22 mouse cellular contexts compared by ENCODE assay signal in the genomic region with DNA sequence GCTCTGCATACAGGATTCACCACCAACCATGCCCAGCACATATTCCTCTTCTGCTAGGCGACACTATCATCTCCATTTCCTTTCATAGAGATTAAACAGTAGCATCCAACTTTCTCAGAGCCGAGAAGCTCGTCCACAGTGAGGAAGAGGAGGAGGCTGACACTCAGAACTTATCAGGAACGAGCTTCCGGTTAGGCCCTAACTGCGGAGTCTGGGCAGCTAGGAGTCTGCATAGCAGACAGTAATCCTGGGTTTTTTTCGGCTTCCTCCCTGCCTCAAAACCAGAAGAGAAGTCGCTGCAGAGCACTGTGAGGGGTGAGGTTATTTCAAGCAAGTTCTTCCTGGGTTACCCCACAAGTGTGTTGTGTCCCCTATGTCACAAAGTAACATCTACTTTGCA. TPM values are rescaled to one million over a fixed set of nuclear protein-coding genes. Genes with fewer than 3 reads are reported as not detected.
A peak's percentile ranks its signal among the peaks of the same experiment; 100 is the strongest.
DNase-seq lines count a peak whose midpoint lies in the region; ATAC-seq and TF ChIP-seq lines count a peak whose summit lies in the region.
"Had no signal": no experiment of that assay in that cellular context is flagged by ENCODE, and none has a peak within 500 bp of the region (broad histone marks: within the 10 kb centered on the region; RNA-seq: fewer than 3 reads in every experiment).

No protein-coding gene starts in this region.

- TF ChIP-seq POLR2A in liver, adult 2 months (IDR thresholded peaks at IDR 0.05; ENCODE audit: extremely low read depth, insufficient read depth, low read length) = no peak
- no peak for TF ChIP-seq POLR2A in cortical plate, adult 2 months (IDR thresholded peaks at IDR 0.05; ENCODE audit: extremely low read depth, insufficient read depth, low read length)
- TF ChIP-seq POLR2A in cerebellum, adult 2 months (IDR thresholded peaks at IDR 0.05; ENCODE audit: borderline replicate concordance, insufficient read depth, low read length) = no peak

- peak overlapping the region; percentile 24 for H3K4me3 ChIP-seq in gastrocnemius, adult 2 months
- H3K4me3 ChIP-seq in hindbrain, embryonic 13.5 days = no peak overlapping the region
- no peak overlapping the region for H3K4me3 ChIP-seq in hindbrain, embryonic 14.5 days (replicated peaks; ENCODE audit: low read length)
- H3K4me3 ChIP-seq in liver, adult 2 months (ENCODE audit: insufficient read depth, low read depth, low read length) = no peak overlapping the region
- no peak overlapping the region for H3K4me3 ChIP-seq in liver, embryonic 11.5 days (ENCODE audit: low read depth, low read length)
- no peak overlapping the region for H3K4me3 ChIP-seq in cortical plate, adult 2 months (ENCODE audit: insufficient read depth, low read length)
- no peak overlapping the region for H3K4me3 ChIP-seq in cerebellum, adult 2 months (replicated peaks; ENCODE audit: insufficient read depth, low read depth, low read length)
- H3K4me3 ChIP-seq: midbrain, embryonic 10.5 days had no signal

- H3K9ac ChIP-seq in hindbrain, embryonic 13.5 days = no peak overlapping the region
- no peak overlapping the region for H3K9ac ChIP-seq in hindbrain, embryonic 14.5 days
- no peak overlapping the region for H3K9ac ChIP-seq in liver, adult 2 months (ENCODE audit: low read depth, low read length)
- no peak overlapping the region for H3K9ac ChIP-seq in liver, embryonic 11.5 days (ENCODE audit: low read depth, low read length)

- H3K4me1 ChIP-seq in hindbrain, embryonic 13.5 days (replicated peaks) = 0 out of 2 replicates have a peak, but pooled peaks cover 3% of the 10 kb centered on the region
- H3K4me1 ChIP-seq in hindbrain, embryonic 14.5 days (replicated peaks; ENCODE audit: control insufficient read depth, insufficient read depth, low read length) = no peaks in the 10 kb centered on the region
- peaks cover 12% of the 10 kb centered on the region for H3K4me1 ChIP-seq in liver, adult 2 months (ENCODE audit: control insufficient read depth, insufficient read depth, low read length)
- 0 out of 2 replicates have a peak, but pooled peaks cover 2% of the 10 kb centered on the region for H3K4me1 ChIP-seq in liver, embryonic 11.5 days (replicated peaks; ENCODE audit: control insufficient read depth, insufficient read depth, low read length)
- H3K4me1 ChIP-seq in cortical plate, adult 2 months (ENCODE audit: control insufficient read depth, insufficient read depth, low read length) = peaks cover 6% of the 10 kb centered on the region
- H3K4me1 ChIP-seq in cerebellum, adult 2 months (ENCODE audit: control insufficient read depth, insufficient read depth, low read length) = no peaks in the 10 kb centered on the region

- H3K4me2 ChIP-seq in hindbrain, embryonic 13.5 days = no peak overlapping the region
- no peak overlapping the region for H3K4me2 ChIP-seq in hindbrain, embryonic 14.5 days (replicated peaks)
- no peak overlapping the region for H3K4me2 ChIP-seq in liver, embryonic 11.5 days

- H3K27ac ChIP-seq in gastrocnemius, adult 2 months = peak overlapping the region; percentile 87
- H3K27ac ChIP-seq in hindbrain, embryonic 13.5 days = peak overlapping the region; percentile 20
- no peak overlapping the region for H3K27ac ChIP-seq in hindbrain, embryonic 14.5 days
- peak overlapping the region; percentile 61 for H3K27ac ChIP-seq in liver, adult 2 months (replicated peaks; ENCODE audit: insufficient read depth, low read depth, low read length)
- no peak overlapping the region for H3K27ac ChIP-seq in liver, embryonic 11.5 days (ENCODE audit: low read depth, low read length)
- peak overlapping the region; percentile 42 for H3K27ac ChIP-seq in cortical plate, adult 2 months (ENCODE audit: insufficient read depth, low read length)
- no peak overlapping the region for H3K27ac ChIP-seq in cerebellum, adult 2 months (ENCODE audit: insufficient read depth, low read length)
- H3K27ac ChIP-seq: midbrain, embryonic 10.5 days had no signal

- H3K79me2 ChIP-seq in liver, adult 2 months (ENCODE audit: control insufficient read depth, insufficient read depth, low read length) = no peaks in the 10 kb centered on the region

- no peak for TF ChIP-seq CTCF in gastrocnemius, adult 2 months (IDR thresholded peaks at IDR 0.05)
- no peak for TF ChIP-seq CTCF in liver, adult 2 months (IDR thresholded peaks at IDR 0.05; ENCODE audit: low read depth, low read length)
- no peak for TF ChIP-seq CTCF in cortical plate, adult 2 months (IDR thresholded peaks at IDR 0.05; ENCODE audit: extremely low read depth, insufficient read depth, low read length)
- TF ChIP-seq CTCF in cerebellum, adult 2 months (IDR thresholded peaks at IDR 0.05; ENCODE audit: borderline replicate concordance, insufficient read depth, low read depth, low read length) = no peak

- H3K27me3 ChIP-seq in hindbrain, embryonic 13.5 days = no peaks in the 10 kb centered on the region
- no peaks in the 10 kb centered on the region for H3K27me3 ChIP-seq in hindbrain, embryonic 14.5 days (ENCODE audit: control insufficient read depth, insufficient read depth, low read length)
- no peaks in the 10 kb centered on the region for H3K27me3 ChIP-seq in liver, adult 2 months (ENCODE audit: control insufficient read depth, insufficient read depth, low read length)
- no peaks in the 10 kb centered on the region for H3K27me3 ChIP-seq in liver, embryonic 11.5 days (replicated peaks; ENCODE audit: control insufficient read depth, insufficient read depth, low read length)
- no peaks in the 10 kb centered on the region for H3K27me3 ChIP-seq in cerebellum, adult 2 months (ENCODE audit: control insufficient read depth, insufficient read depth, low read length)

- DNase-seq in gastrocnemius, adult 2 months = no peak
- no peak for DNase-seq in gastrocnemius, postnatal 4 days (ENCODE audit: low spot score in 2 of 2)
- DNase-seq in hindbrain, embryonic 14.5 days (ENCODE audit: low spot score) = no peak
- peak; percentile 30 for DNase-seq in liver, adult 2 months (ENCODE audit: extremely low read depth, low read depth, low spot score)
- no peak for DNase-seq in liver, embryonic 11.5 days (ENCODE audit: low spot score)
- no peak for DNase-seq in cerebellum, adult 2 months
- DNase-seq: adrenal gland, postnatal 25 days; cerebellum, postnatal 25 days; gastrocnemius, postnatal 36 days; left cerebral cortex, postnatal 4 days; lung, adult 2 months; right cerebral cortex, adult 18-20 months had no signal

- 92% methylated on average over 8 of the region's 8 CpGs for WGBS in hindbrain, embryonic 13.5 days
- WGBS in hindbrain, embryonic 14.5 days = 94% methylated on average over 8 of the region's 8 CpGs
- WGBS in liver, adult 2 months = 78% methylated on average over 8 of the region's 8 CpGs
- WGBS in liver, embryonic 11.5 days = 34% methylated on average over 8 of the region's 8 CpGs
- 91% methylated on average over 8 of the region's 8 CpGs for WGBS in cerebellum, adult 2 months

- intact Hi-C loops in gastrocnemius, adult 2 months (cut with DNase I) = no loop called here

- no peak for ATAC-seq in hindbrain, embryonic 13.5 days (ENCODE audit: low FRiP score)
- no peak for ATAC-seq in hindbrain, embryonic 14.5 days (ENCODE audit: low FRiP score)
- no peak for ATAC-seq in liver, embryonic 11.5 days (replicated peaks; ENCODE audit: low FRiP score)
- ATAC-seq: activated CD4-positive, CD25-positive, alpha-beta regulatory T cell, adult 4 months; inflammation-experienced regulatory T-cells, adult 6 months had no signal

- peaks cover 12% of the 10 kb centered on the region; the same call in 1 of the 2 replicates for H3K36me3 ChIP-seq in hindbrain, embryonic 13.5 days
- H3K36me3 ChIP-seq in hindbrain, embryonic 14.5 days (replicated peaks; ENCODE audit: control insufficient read depth, insufficient read depth) = peaks cover 6% of the 10 kb centered on the region
- no peaks in the 10 kb centered on the region for H3K36me3 ChIP-seq in liver, adult 2 months (ENCODE audit: control insufficient read depth, insufficient read depth, low read length)
- H3K36me3 ChIP-seq in liver, embryonic 11.5 days (ENCODE audit: control insufficient read depth, insufficient read depth, low read length) = no peaks in the 10 kb centered on the region

- H3K9me3 ChIP-seq in hindbrain, embryonic 13.5 days = no peaks in the 10 kb centered on the region
- H3K9me3 ChIP-seq in hindbrain, embryonic 14.5 days (ENCODE audit: control insufficient read depth, low read length) = no peaks in the 10 kb centered on the region
- no peaks in the 10 kb centered on the region for H3K9me3 ChIP-seq in liver, embryonic 11.5 days (ENCODE audit: control insufficient read depth, low read length)
- H3K9me3 ChIP-seq: midbrain, embryonic 10.5 days had no signal

RNA-seq across cellular contexts. Expression of gene Cttnbp2nl, which starts 35.6 kb away (rescaled TPM):
- 1 to 10 TPM; 4.5 to 8.4 TPM for total RNA-seq in gastrocnemius, adult 2 months (2021)
- 10 to 100 TPM; 19.5 to 21.1 TPM for total RNA-seq in gastrocnemius, postnatal 4 days (2021)
- polyA plus RNA-seq in hindbrain, embryonic 13.5 days (2015; fragmentation: Nextera tagmentation; extraction: Ambion mirVana) = 62.9 and 66.5 TPM in 2 replicates
- polyA plus RNA-seq in hindbrain, embryonic 14.5 days (2014; fragmentation: Nextera tagmentation; extraction: Ambion mirVana) = 47.1 and 55.4 TPM in 2 replicates
- 1.8 and 2.2 TPM in 2 replicates for total RNA-seq in liver, adult 2 months (2014; rRNA removed)
- 0.54 and 0.58 TPM in 2 replicates for polyA plus RNA-seq in liver, adult 2 months (2012; rRNA removed)
- 12.1 and 12.6 TPM in 2 replicates for polyA plus RNA-seq in liver, embryonic 11.5 days (2014; fragmentation: Nextera tagmentation; extraction: Ambion mirVana)
- 6.3 and 6.8 TPM in 2 replicates for polyA plus RNA-seq in cortical plate, adult 2 months (2012; rRNA removed)
- 7.4 TPM in 2 replicates for polyA plus RNA-seq in cerebellum, adult 2 months (2012; rRNA removed)
- polyA plus RNA-seq: activated CD4-positive, CD25-positive, alpha-beta regulatory T cell, adult 4 months had no signal

RNA-seq across cellular contexts. Expression of gene 4930564D02Rik, which starts 49.3 kb away (rescaled TPM):
- total RNA-seq in gastrocnemius, adult 2 months (2021) = not detected
- total RNA-seq in gastrocnemius, postnatal 4 days (2021) = not detected
- not detected in 2 replicates for polyA plus RNA-seq in hindbrain, embryonic 13.5 days (2015; fragmentation: Nextera tagmentation; extraction: Ambion mirVana)
- not detected in 2 replicates for polyA plus RNA-seq in hindbrain, embryonic 14.5 days (2014; fragmentation: Nextera tagmentation; extraction: Ambion mirVana)
- not detected in 2 replicates for total RNA-seq in liver, adult 2 months (2014; rRNA removed)
- not detected in 2 replicates for polyA plus RNA-seq in liver, adult 2 months (2012; rRNA removed)
- not detected in 2 replicates for polyA plus RNA-seq in liver, embryonic 11.5 days (2014; fragmentation: Nextera tagmentation; extraction: Ambion mirVana)
- not detected in 2 replicates for polyA plus RNA-seq in cortical plate, adult 2 months (2012; rRNA removed)
- polyA plus RNA-seq in cerebellum, adult 2 months (2012; rRNA removed) = not detected in 2 replicates
- total RNA-seq: adrenal gland, postnatal 25 days; gastrocnemius, postnatal 36 days; layer of hippocampus, postnatal 14 days; left cerebral cortex, postnatal 4 days; monocyte, adult 5-6 weeks had no signal
- polyA plus RNA-seq: activated CD4-positive, CD25-positive, alpha-beta regulatory T cell, adult 4 months; embryonic facial prominence, embryonic 11.5 days; inflammation-experienced regulatory T-cells, adult 6 months; lung, adult 2 months; midbrain, embryonic 10.5 days; neural tube, embryonic 14.5 days; stomach, embryonic 14.5 days had no signal

RNA-seq across cellular contexts. Expression of gene Wnt2b, which starts 55.6 kb away (rescaled TPM):
- under 1 TPM; 0.13 to 0.31 TPM for total RNA-seq in gastrocnemius, adult 2 months (2021)
- total RNA-seq in gastrocnemius, postnatal 4 days (2021) = 1 to 10 TPM; 3.2 to 3.4 TPM
- polyA plus RNA-seq in hindbrain, embryonic 13.5 days (2015; fragmentation: Nextera tagmentation; extraction: Ambion mirVana) = 0.63 and 0.75 TPM in 2 replicates
- 0.82 and 1.2 TPM in 2 replicates for polyA plus RNA-seq in hindbrain, embryonic 14.5 days (2014; fragmentation: Nextera tagmentation; extraction: Ambion mirVana)
- 0.09 and 0.20 TPM in 2 replicates for total RNA-seq in liver, adult 2 months (2014; rRNA removed)
- 0.11 and 0.25 TPM in 2 replicates for polyA plus RNA-seq in liver, adult 2 months (2012; rRNA removed)
- polyA plus RNA-seq in liver, embryonic 11.5 days (2014; fragmentation: Nextera tagmentation; extraction: Ambion mirVana) = 0.52 and 0.73 TPM in 2 replicates
- 1.0 and 1.5 TPM in 2 replicates for polyA plus RNA-seq in cortical plate, adult 2 months (2012; rRNA removed)
- polyA plus RNA-seq in cerebellum, adult 2 months (2012; rRNA removed) = 0.40 and 0.44 TPM in 2 replicates
- total RNA-seq: monocyte, adult 5-6 weeks had no signal

Comparison
In these comparisons a context has a peak if more than half of its experiments do, and no peak if none do; other contexts are left out.
1. H3K27ac ChIP-seq: peak in gastrocnemius, adult 2 months (single experiment), hindbrain, embryonic 13.5 days (single experiment), liver, adult 2 months (single experiment) and cortical plate, adult 2 months (single experiment); none in hindbrain, embryonic 14.5 days (single experiment), liver, embryonic 11.5 days (single experiment) and cerebellum, adult 2 months (single experiment).